Mouse (Mus musculus) lung, embryonic 14.5 days (tissue): ENCODE measurements around the gene Gm20388. TPM values are rescaled to one million over a fixed set of nuclear protein-coding genes. Genes with fewer than 3 reads are reported as not detected.
A peak's percentile ranks its signal among the peaks of the same experiment; 100 is the strongest.

Source experiments
- ATAC-seq: fragments of 200-750 bp; cut with Nextera tagmentation; 2 replicates; pipeline ENCODE4 v1.8.0; 2017; ENCODE audit warnings: mild to moderate bottlenecking, moderate TSS enrichment, moderate library complexity; ENCODE audit not compliant: insufficient read depth
- DNase-seq: peaks from one replicate; pipeline ENCODE4 v3.0.0-alpha.2; 2015
- H3K27ac ChIP-seq: fragments of 300-500 bp; sonication (generic); 2 replicates; pipeline ENCODE4 v1.5.1; 2014; ENCODE audit warnings: low read depth, mild to moderate bottlenecking, moderate library complexity
- H3K27me3 ChIP-seq: fragments of 300-500 bp; sonication (generic); 2 replicates; pipeline ENCODE4 v1.6.1; 2014; ENCODE audit warnings: low read length, control low read depth; ENCODE audit not compliant: insufficient read depth
- H3K36me3 ChIP-seq: fragments of 300-500 bp; sonication (generic); 2 replicates; pipeline ENCODE4 v1.6.1; 2014; ENCODE audit warnings: control low read depth; ENCODE audit not compliant: insufficient read depth
- H3K4me1 ChIP-seq: fragments of 300-500 bp; sonication (generic); 2 replicates; pipeline ENCODE4 v1.6.1; 2014; ENCODE audit warnings: antibody characterized with exemption, control low read depth; ENCODE audit not compliant: insufficient read depth
- H3K4me2 ChIP-seq: fragments of 300-500 bp; sonication (generic); 2 replicates; pipeline ENCODE4 v1.6.1; 2014; ENCODE audit warnings: mild to moderate bottlenecking
- H3K4me3 ChIP-seq: fragments of 300-500 bp; sonication (generic); 2 replicates; pipeline ENCODE4 v1.5.1; 2014; ENCODE audit warnings: low read depth, low read length
- H3K9ac ChIP-seq: fragments of 300-500 bp; sonication (generic); 2 replicates; pipeline ENCODE4 v1.6.1; 2014
- H3K9me3 ChIP-seq: fragments of 300-500 bp; sonication (generic); 2 replicates; pipeline ENCODE4 v1.6.1; 2016; ENCODE audit warnings: low read depth, low read length, control low read depth
- CTCF ChIP-seq: IDR thresholded peaks from 2 replicates; pipeline ENCODE4 v1.5.1; 2016; ENCODE audit warnings: antibody characterized with exemption, low read depth
- WGBS: fragments of 180-500 bp; shearing (Covaris S2); extraction: QIAGEN DNeasy Blood & Tissue Kit; methylation state at CpG from one replicate; pipeline ENCODE4 v1.1.7; 2014; 5-methylcytosine and 5-hydroxymethylcytosine counted together
- polyA plus RNA-seq: library from polyadenylated mRNA; unstranded; fragments of >200 nt; fragmentation: Nextera tagmentation; extraction: Ambion mirVana; gene quantifications from 2 replicates; pipeline ENCODE4 v1.2.1, GENCODE M21; 2014

Gene Gm20388
- polyA plus RNA-seq, 1 experiment from 2014 or later = not detected

- DNase-seq (no peak), ATAC-seq (no peak)
- Histone ChIP-seq H3K9ac (no peak overlapping the region), H3K4me3 (no peak overlapping the region), H3K4me2 (no peak overlapping the region), H3K36me3 (0 out of 2 replicates have a peak, but pooled peaks cover 5% of the 10 kb centered on the region), H3K9me3 (no peaks in the 10 kb centered on the region), H3K27ac (peak overlapping the region; percentile 26; the same call in 1 of the 2 replicates), H3K27me3 (no peaks in the 10 kb centered on the region), H3K4me1 (0 out of 2 replicates have a peak, but pooled peaks cover 5% of the 10 kb centered on the region)
- 68% methylated on average over 2 of the region's 2 CpGs for WGBS
- TF ChIP-seq CTCF = no peak
These were observed 2401.9 kb downstream of the Gm20388 start for GRCm38 (mm10) chr8:122312553-122312952.

GRCm38 (mm10) chr8:122313310-122313709 lies 2402.7 kb downstream of the Gm20388 start:
- DNase-seq (no peak), ATAC-seq (0 out of 2 replicates have a peak, but pooled peaks have one; percentile 23)
- H3K27me3 ChIP-seq = no peaks in the 10 kb centered on the region
- peak overlapping the region; percentile 26; the same call in 1 of the 2 replicates for H3K27ac ChIP-seq
- H3K4me1 ChIP-seq = 0 out of 2 replicates have a peak, but pooled peaks cover 6% of the 10 kb centered on the region
- TF ChIP-seq CTCF = no peak
- H3K4me3 ChIP-seq = no peak overlapping the region
- no peaks in the 10 kb centered on the region for H3K9me3 ChIP-seq
- 0 out of 2 replicates have a peak, but pooled peaks cover 3% of the 10 kb centered on the region for H3K36me3 ChIP-seq
- 28% methylated on average over 12 of the region's 12 CpGs for WGBS
- H3K4me2 ChIP-seq = no peak overlapping the region
- no peak overlapping the region for H3K9ac ChIP-seq

DNA sequence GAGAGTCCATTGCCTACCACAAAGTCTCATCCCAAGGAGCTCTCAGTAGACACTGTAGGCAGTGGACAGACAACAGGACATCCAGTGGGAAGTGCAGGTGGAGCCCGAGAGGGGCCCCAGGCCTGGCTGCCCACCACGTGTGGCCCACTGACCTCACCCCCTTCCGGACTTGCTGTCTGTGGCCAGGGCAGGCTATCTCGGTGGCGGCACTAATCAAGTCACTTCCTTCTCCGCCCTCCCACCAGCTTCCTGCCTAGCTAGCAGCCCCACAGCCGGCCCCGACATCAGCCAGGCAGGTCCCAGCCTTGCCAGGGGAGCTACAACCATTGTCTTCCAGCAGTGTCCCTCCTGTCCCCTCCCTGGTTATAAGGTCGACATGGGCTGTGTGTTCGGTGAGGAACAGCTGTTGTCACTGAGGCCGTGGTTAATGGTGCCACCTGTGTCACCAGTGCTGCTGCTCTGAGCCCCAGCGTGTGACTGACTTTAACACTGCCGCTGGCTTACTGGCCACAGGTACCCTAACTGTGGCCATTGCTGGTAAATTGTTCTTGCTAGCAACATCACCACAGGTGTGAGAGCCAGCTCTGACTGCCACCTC lies 2404.4 kb downstream of the Gm20388 start:
- Histone ChIP-seq H3K4me1 (0 out of 2 replicates have a peak, but pooled peaks cover 7% of the 10 kb centered on the region), H3K36me3 (0 out of 2 replicates have a peak, but pooled peaks cover 3% of the 10 kb centered on the region), H3K9me3 (no peaks in the 10 kb centered on the region), H3K4me2 (no peak overlapping the region), H3K9ac (no peak overlapping the region), H3K27ac (peak overlapping the region; percentile 60; the same call in 1 of the 2 replicates), H3K27me3 (no peaks in the 10 kb centered on the region), H3K4me3 (no peak overlapping the region)
- ATAC-seq (0 out of 2 replicates have a peak, but pooled peaks have one; percentile 26), DNase-seq (peak; percentile 58)
- TF ChIP-seq CTCF = no peak
- 49% methylated on average over 13 of the region's 13 CpGs for WGBS

- Histone ChIP-seq H3K27me3 (no peaks in the 10 kb centered on the region), H3K9me3 (no peaks in the 10 kb centered on the region), H3K4me1 (0 out of 2 replicates have a peak, but pooled peaks cover 7% of the 10 kb centered on the region), H3K27ac (no peak overlapping the region), H3K36me3 (0 out of 2 replicates have a peak, but pooled peaks cover 3% of the 10 kb centered on the region), H3K4me2 (no peak overlapping the region), H3K4me3 (no peak overlapping the region), H3K9ac (no peak overlapping the region)
- ATAC-seq (no peak), DNase-seq (no peak)
- no peak for TF ChIP-seq CTCF
- WGBS = 35% methylated on average over 2 of the region's 2 CpGs
These were observed 2405.8 kb downstream of the Gm20388 start for GRCm38 (mm10) chr8:122316402-122316801.

GRCm38 (mm10) chr8:122317918-122318475 lies 2407.4 kb downstream of the Gm20388 start:
- H3K9ac ChIP-seq = no peak overlapping the region
- no peaks in the 10 kb centered on the region for H3K27me3 ChIP-seq
- H3K4me2 ChIP-seq = no peak overlapping the region
- 43% methylated on average over 8 of the region's 8 CpGs for WGBS
- H3K4me1 ChIP-seq = peaks cover 13% of the 10 kb centered on the region; the same call in 1 of the 2 replicates
- H3K4me3 ChIP-seq = no peak overlapping the region
- 0 out of 2 replicates have a peak, but pooled peaks cover 3% of the 10 kb centered on the region for H3K36me3 ChIP-seq
- DNase-seq (no peak), ATAC-seq (no peak)
- TF ChIP-seq CTCF = no peak
- peak overlapping the region; percentile 12; the same call in 1 of the 2 replicates for H3K27ac ChIP-seq
- H3K9me3 ChIP-seq = no peaks in the 10 kb centered on the region

GRCm38 (mm10) chr8:122319045-122319707 lies 2408.5 kb downstream of the Gm20388 start:
- DNase-seq (no peak), ATAC-seq (no peak)
- Histone ChIP-seq H3K27ac (0 out of 2 replicates have a peak overlapping the region, but pooled peaks have one; percentile 36), H3K9me3 (no peaks in the 10 kb centered on the region), H3K4me3 (no peak overlapping the region), H3K4me2 (no peak overlapping the region), H3K4me1 (peaks cover 22% of the 10 kb centered on the region), H3K27me3 (no peaks in the 10 kb centered on the region), H3K36me3 (0 out of 2 replicates have a peak, but pooled peaks cover 3% of the 10 kb centered on the region), H3K9ac (no peak overlapping the region)
- TF ChIP-seq CTCF = no peak
- 52% methylated on average over 11 of the region's 11 CpGs for WGBS
